Mouse (Mus musculus) G1E (cell line): Measurements from ENCODE around the gene Cnpy4.

Source experiments
- CTCF ChIP-seq: IDR thresholded peaks from 2 replicates; pipeline ENCODE4 v1.5.1; 2012; ENCODE audit warnings: low read depth, low read length, inconsistent platforms, mixed read lengths
- GATA1 ChIP-seq: IDR thresholded peaks from 2 replicates; pipeline ENCODE4 v1.6.1; 2012; ENCODE audit warnings: borderline replicate concordance, low read length, inconsistent platforms, mixed read lengths
- GATA2 ChIP-seq: IDR thresholded peaks from 2 replicates; pipeline ENCODE4 v1.6.1; 2012; ENCODE audit warnings: low read depth, low read length, inconsistent platforms, borderline replicate concordance
- POLR2AphosphoS5 ChIP-seq: IDR thresholded peaks from 2 replicates; pipeline ENCODE4 v1.6.1; 2012; ENCODE audit warnings: low read depth, low read length, inconsistent platforms; ENCODE audit not compliant: insufficient replicate concordance
- TAL1 ChIP-seq: conservative IDR thresholded peaks from 2 replicates; pipeline ENCODE4 v1.6.1; 2012; ENCODE audit warnings: low read depth, low read length, inconsistent platforms, mixed read lengths

GRCm38 (mm10) chr5:138226491-138226890 lies 39.2 kb downstream of the Cnpy4 start:
- TF ChIP-seq TAL1 (no peak), CTCF (no peak), GATA1 (no peak), GATA2 (no peak), POLR2AphosphoS5 (no peak)
